Mouse (Mus musculus) gonadal fat pad, adult 2 months (tissue): ENCODE measurements around the gene Sox8. TPM values are rescaled to one million over a fixed set of nuclear protein-coding genes. Genes with fewer than 3 reads are reported as not detected.

Experiments used
- DNase-seq: peaks from one replicate; pipeline ENCODE4 v3.0.0-alpha.2; 2012; ENCODE audit warnings: low read depth
- polyA plus RNA-seq: library from polyadenylated mRNA; depleted of rRNA; stranded (reverse); fragments of >200 nt; gene quantifications from 2 replicates; pipeline ENCODE4 v1.2.3, GENCODE M21; 2012; rRNA removed

Sox8 gene
- polyA plus RNA-seq, 1 experiment = 1.2 TPM

DNA sequence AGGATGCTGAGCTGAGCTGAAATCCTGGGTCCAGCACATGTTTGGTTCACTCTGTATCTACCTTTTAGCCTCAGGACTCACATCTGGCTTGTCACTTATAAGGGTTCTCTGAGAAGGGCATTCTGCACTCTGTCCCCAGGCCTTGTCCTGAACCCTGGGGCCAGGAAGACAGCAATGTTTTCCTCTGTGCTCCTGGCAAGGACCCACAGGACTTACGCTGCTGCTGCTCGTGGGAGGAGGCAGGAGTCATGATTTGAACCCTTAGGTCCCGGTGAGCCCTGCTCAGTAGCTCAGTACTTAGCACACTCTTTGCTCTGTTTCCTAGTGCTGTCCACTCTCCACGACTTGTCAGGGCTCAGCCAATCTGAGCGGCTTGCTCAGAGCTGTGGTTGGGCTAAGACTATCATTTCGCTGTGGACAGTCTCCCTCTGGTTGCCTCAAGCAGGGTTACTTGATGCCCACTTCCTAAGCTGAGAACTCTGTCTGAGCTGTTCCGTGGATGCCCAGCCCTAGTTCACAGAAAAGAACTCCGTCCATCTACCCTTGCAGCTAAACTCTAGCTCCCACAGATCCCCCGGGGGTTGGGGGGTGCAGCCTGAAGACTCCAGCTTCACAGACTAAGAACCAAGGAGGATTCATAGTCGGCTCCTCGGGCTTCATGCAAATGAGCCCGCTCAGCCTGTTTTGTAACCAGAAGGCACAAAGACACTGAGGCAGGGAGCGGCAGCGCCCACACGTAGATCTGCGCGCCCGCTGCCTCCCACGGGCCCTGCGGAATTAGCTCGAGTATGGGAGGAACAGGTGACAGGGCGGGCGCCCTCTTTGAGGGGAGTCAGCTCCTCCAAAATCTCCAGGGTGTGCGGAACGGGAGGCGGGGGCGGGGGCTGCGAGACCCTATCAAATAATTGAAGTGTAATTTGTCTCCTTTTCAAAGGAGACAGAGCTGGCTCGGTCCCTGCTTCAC is 14.5 kb downstream of the Sox8 start:
- DNase-seq = no peak

DNA sequence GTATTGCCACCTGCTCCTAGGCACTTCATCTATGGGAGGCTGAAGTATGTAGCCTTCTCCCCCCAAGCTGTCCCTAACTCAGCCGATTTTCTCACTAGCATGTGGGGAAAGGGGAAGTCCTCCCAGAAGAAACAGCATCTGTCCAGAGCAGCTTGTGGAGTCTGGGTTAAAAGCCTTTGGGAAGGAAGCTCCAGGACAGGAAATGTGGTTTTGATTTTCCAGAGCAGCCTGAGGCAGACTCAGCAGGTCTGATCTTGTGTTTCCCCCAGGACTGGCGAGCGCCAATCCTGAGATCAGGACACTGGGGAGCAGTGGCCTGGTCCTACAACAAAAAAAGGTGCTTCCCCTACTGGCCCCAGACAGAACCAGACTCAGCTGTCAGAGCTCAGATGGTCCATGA is 15.3 kb downstream of the Sox8 start:
- no peak for DNase-seq

DNA sequence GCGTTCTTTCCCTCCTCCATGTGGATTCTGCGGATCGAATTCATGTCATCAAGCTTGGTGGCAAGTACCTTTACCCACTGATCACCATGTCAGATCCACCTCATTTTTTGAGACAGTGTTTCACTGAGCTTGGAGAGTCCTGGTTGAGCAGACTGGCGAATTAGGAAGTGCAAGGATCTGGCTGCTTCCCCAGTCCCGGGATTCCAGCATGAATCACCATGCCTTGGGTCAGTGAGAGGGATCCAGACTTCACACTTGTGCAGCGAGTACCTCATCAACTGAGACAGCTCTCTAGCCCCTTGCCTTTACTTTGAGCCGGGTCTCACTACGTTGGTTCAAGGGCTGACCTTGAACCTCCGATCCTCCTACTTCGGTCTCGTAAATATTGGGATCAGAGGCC is 19.2 kb downstream of the Sox8 start:
- DNase-seq = no peak

DNA sequence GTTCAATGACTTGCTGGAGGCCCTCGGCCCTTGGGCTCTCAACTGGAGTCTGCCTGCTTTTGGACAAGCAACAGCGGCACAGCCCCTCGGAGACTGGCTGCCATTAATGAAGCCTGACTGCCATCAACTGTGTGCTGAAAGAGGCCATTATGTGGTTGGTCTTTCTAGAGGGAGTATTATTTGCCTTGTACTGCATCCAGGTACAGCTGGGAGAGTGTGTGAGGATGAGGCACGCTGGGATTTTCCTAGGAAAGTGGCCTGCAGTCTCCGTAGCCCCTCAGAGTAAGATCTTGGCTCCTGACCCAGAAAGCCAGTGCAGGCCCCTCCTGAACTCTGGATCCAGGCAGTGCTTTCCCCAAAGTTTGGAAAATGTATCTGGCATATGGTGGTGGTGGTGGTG is 20.5 kb downstream of the Sox8 start:
- DNase-seq = no peak

DNA sequence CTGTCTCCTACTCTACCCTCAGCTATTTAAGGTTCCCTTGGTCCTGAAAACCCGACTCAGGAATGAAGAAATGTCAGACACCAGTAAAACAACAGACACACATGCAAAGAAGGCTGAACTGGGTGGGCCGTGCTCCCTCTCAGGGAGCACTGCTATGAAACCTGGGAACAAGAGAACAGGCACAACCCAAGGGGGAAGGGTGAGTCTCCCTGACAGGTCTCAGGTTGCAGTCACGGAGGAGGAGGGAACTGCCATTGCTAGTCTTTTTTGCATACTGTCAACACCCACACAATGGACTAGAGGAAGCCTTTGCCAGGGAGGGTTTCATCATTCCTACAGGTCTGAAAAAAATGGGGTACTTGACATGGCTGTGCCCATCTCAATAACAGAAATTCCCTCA is 23.5 kb downstream of the Sox8 start:
- DNase-seq = no peak

DNA sequence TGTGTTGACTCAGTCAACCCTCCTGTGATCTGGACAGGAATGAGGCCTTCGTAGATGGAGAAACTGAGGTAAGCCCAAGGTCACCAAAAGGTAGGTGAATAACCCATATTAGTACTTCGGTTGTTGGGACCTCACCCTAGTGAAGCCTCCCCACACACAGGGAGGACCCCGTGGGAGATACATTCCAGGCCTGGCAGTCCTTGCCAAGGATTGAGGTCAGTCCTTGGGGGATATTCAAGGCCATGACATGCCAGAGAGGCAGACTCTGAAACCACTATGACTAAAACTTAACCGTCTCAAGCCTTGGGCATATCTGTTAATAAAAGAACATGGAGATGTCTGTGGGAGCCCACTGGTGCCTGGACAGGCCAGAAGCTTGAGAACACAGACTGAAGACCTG is 28.7 kb downstream of the Sox8 start:
- DNase-seq = no peak

DNA sequence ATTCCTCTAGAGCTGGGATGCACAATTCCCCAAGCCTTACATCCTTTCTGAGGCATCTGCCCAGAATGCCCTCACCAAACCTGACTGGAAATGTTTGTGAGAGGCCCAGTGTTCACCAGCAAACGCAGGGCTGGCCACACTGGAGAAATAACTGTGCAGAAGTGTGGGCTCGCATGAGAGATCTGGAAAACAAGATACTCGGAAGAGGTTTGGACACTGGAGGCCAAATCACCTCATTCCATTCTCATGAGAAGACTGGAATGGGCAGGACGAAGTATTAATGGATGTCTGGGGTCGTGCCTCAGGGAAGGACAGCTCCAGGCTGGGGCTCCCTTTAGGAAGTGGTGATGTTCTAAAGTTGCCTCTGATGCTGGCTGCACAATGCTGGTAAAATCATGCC is 29.8 kb downstream of the Sox8 start:
- no peak for DNase-seq

DNA sequence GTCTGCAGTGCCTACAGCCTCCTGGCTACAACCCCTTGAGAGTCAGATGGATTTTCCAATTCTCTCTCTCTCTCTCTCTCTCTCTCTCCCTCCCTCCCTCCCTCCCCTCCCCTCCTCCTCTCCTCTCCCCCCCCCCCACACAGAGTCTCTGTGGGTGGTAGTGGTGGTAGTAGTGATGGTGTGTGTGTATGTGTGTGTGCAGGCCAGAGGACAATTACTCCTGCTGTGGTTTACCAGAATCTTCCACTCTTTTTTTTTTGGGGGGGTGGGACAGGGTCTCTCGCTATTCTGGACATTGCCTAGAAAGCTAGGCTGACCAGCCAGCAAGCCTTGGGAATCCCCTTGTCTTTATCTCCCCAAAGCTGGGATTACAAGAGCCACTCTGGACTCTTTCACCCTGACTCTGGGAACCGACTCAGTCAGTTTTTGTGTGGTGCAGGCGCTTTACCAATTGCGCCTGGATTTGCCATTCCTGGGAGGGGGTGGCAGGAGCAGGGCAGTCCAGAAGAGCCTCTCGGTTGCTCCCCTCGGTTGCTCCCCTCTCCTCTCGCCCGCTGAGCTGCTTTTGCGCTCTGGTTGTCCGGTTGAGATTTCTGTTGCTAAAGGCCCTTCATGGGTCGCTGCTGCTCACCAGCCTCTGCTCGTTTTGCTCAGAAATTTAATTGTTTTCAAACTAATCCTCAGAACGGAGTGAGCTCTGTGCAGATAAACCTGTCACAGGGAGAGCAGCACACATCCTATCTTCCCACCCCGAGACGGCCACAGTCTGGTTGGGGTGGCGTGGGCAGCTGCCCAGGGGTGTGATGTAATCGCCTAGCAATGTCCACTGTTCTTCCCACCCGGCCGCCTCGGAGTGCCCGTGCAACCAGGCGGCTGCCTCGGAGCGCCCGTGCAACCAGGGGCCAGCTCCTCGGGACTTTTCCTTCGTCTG is 31.3 kb downstream of the Sox8 start:
- no peak for DNase-seq

DNA sequence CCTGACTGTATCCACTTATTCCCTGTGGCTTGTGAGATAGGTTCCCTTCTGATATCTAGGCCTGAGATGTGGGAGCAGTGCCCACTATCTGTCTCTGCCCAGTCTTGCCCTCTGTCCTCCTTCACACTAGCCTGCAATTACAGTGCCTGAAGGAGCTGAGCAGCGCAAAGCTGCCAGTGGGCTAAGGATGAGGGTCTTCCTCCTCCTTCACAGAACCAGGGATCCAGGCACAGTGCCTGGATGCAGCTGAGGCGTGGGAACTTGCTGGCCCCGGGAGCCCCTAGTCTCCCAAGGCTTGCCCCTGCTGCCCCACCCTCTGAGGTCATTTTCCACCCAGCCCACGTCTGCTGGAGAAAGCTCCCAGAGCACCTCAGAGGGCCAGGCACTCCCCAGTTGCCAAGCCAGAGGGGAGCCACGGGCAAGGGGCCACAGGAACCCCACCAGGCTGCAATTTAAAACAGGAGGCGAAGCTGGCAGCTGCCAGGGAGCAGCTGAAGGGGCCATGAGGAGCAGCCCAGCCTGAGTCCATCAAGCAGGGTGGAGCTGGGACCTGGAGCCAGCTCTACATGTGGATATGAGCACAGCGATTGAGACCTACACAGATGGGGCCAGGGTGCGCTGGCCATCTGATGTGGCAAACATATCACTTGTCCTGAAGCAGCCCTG is 40.0 kb downstream of the Sox8 start:
- no peak for DNase-seq

DNA sequence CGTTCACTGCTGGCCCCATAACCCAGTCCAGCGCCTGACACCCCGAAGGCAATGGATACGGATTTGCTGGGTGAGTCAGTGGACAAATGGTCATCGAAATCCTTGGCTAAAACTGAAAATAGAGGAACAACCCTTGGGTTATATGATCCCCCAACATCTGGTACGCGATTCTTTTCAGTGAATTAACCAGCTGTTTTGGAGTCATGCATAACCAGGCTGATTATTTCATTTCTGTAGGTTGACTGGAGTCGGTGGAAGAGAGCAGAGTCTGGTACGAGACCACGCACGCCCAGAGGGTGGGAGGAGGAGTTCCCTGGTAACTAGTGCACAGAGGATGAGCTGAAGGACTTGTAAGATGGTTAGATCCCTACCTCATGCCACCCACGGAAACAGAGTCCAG is 48.4 kb downstream of the Sox8 start:
- no peak for DNase-seq

DNA sequence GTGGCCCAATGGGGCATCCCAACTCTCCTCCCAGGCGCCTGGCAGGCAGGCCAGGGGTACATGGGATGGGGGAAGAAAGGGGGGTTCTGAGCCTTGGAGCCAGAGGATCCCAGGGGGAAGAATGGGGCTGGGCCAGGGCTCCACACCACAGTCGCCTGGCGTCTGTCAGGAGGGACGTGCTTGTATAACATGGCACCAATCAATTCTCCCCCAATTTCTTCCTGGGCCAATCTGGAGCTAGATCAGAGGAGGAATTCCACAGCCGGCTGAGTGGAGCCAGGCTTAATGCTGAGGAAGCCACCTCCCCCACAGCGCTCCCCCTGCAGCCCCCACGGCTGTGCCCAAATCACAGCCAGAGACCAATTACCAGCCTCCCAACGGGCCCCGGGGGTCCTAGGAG is 50.0 kb downstream of the Sox8 start:
- no peak for DNase-seq

DNA sequence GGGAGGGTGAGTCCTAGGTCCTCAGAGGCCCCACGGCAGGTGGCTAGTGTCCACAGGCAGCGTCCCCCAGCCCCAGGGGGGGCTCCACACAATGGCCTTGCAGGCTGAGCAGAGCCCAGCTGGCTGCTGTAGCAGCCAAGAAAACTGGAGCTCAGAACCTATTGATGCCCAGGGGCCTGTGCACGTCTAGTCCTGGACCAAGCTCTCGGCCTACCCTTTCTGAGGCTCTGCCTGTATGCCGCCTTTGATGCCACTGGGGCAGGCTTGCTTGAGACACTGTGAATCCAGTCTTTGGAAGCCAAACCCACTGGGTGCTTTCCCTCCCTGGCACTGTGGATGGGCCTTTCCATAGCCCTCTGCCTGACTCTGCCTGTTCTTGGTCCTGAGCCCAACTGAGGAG is 51.0 kb downstream of the Sox8 start:
- no peak for DNase-seq

DNA sequence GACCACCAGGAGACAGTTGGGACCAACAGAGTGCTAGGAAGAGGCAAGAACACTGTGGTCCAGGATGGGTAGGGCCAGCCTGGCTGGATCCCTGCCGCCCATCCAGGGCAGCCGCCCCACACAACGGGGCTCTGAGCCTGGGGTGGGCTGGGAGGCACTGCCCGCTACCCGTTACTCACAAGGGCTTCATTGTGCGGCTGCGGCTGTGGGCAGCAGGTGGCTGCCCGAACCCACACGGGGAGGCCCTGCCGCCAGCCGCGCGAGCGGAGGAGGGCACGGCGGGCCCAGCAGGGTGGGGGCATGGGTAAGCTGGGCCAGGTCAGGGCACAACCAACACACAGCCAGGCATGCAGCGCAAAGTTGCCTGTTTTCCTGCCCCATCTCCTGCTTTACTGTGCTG is 52.3 kb downstream of the Sox8 start:
- DNase-seq = no peak

DNA sequence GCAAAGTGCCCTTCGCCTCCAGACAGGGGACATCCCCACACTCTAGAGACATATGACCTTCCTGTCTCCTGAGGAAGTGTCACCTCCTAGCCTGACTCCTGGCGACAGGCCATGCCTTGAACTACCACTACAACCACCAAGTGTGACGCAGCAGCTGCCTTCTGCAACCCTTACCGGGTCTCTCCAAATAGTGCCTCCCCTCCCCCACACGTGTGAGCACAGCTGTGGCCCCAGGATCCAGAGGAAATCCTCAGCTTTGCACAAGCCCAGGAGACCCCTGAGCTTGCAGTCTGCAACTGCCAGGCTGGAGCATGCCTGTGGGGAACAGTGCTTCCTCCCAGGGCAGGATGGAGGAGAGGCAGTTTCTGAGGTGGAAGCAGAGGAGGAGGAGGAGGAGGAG is 54.2 kb downstream of the Sox8 start:
- no peak for DNase-seq

Other genes starting within 250 kb of the Sox8 start
- gene Tpsab1, start 225.1 kb downstream of the Sox8 start, polyA plus RNA-seq = 0.32 and 0.44 TPM in 2 replicates
- 4.3 and 9.6 TPM in 2 replicates for gene Tpsb2, start 204.4 kb downstream of the Sox8 start, polyA plus RNA-seq
- 0.25 TPM in 1 of 2 replicates, not detected in the other for gene Tpsg1, start 201.4 kb downstream of the Sox8 start, polyA plus RNA-seq
- 8.9 and 15.1 TPM in 2 replicates for gene Cacna1h, start 136.9 kb downstream of the Sox8 start, polyA plus RNA-seq
- gene Tekt4, start 116.1 kb downstream of the Sox8 start, polyA plus RNA-seq = 3.0 and 4.3 TPM in 2 replicates
- 0.08 TPM in 1 of 2 replicates, not detected in the other for gene Sstr5, start 73.4 kb downstream of the Sox8 start, polyA plus RNA-seq
- 23.3 and 24.8 TPM in 2 replicates for gene Lmf1, start 8.4 kb upstream of the Sox8 start, polyA plus RNA-seq
- gene Gng13, start 146.5 kb upstream of the Sox8 start, polyA plus RNA-seq = not detected in 2 replicates
- 2.6 and 2.9 TPM in 2 replicates for gene Chtf18, start 156.7 kb upstream of the Sox8 start, polyA plus RNA-seq
- gene Rpusd1, start 157.0 kb upstream of the Sox8 start, polyA plus RNA-seq = 25.8 and 28.8 TPM in 2 replicates
- 0.36 and 0.38 TPM in 2 replicates for gene Mslnl, start 165.4 kb upstream of the Sox8 start, polyA plus RNA-seq
- 17.7 and 34.7 TPM in 2 replicates for gene Msln, start 183.7 kb upstream of the Sox8 start, polyA plus RNA-seq
- gene Narfl, start 203.1 kb upstream of the Sox8 start, polyA plus RNA-seq = 19.1 and 23.9 TPM in 2 replicates
- 45.8 and 47.3 TPM in 2 replicates for gene Haghl, start 215.0 kb upstream of the Sox8 start, polyA plus RNA-seq
- 0.29 and 0.30 TPM in 2 replicates for gene Ccdc78, start 215.9 kb upstream of the Sox8 start, polyA plus RNA-seq
- 105 and 133 TPM in 2 replicates for gene Fam173a, start 222.2 kb upstream of the Sox8 start, polyA plus RNA-seq
- gene AC134908.4, start 225.0 kb upstream of the Sox8 start, polyA plus RNA-seq = 0.23 TPM in 1 of 2 replicates, not detected in the other
- 22.2 and 31.4 TPM in 2 replicates for gene Metrn, start 226.4 kb upstream of the Sox8 start, polyA plus RNA-seq
- 0.58 and 0.81 TPM in 2 replicates for gene Fbxl16, start 238.4 kb upstream of the Sox8 start, polyA plus RNA-seq